Mouse (Mus musculus) neural tube, embryonic 11.5 days (tissue): ENCODE measurements around the gene Mpz. TPM values are rescaled to one million over a fixed set of nuclear protein-coding genes. Genes with fewer than 3 reads are reported as not detected.

Experiments used
- ATAC-seq: fragments of 200-750 bp; cut with Nextera tagmentation; 2 replicates; pipeline ENCODE4 v1.8.0; 2017; ENCODE audit warnings: moderate number of reproducible peaks, mild to moderate bottlenecking, moderate TSS enrichment, moderate library complexity; ENCODE audit not compliant: insufficient read depth, low FRiP score, low TSS enrichment
- DNase-seq: peaks from one replicate; pipeline ENCODE4 v3.0.0-alpha.2; 2015; ENCODE audit warnings: low spot score
- H3K27ac ChIP-seq: fragments of 300-500 bp; sonication (generic); 2 replicates; pipeline ENCODE4 v1.5.1; 2014; ENCODE audit warnings: low read depth, mild to moderate bottlenecking, low read length
- H3K27me3 ChIP-seq: fragments of 300-500 bp; sonication (generic); 2 replicates; pipeline ENCODE4 v1.6.1; 2014; ENCODE audit warnings: mild to moderate bottlenecking, low read length, mixed read lengths; ENCODE audit not compliant: control insufficient read depth, insufficient read depth
- H3K36me3 ChIP-seq: fragments of 300-500 bp; sonication (generic); 2 replicates; pipeline ENCODE4 v1.6.1; 2014; ENCODE audit warnings: mild to moderate bottlenecking, low read length, moderate library complexity, mixed read lengths; ENCODE audit not compliant: control insufficient read depth, insufficient read depth
- H3K4me1 ChIP-seq: fragments of 300-500 bp; sonication (generic); 2 replicates; pipeline ENCODE4 v1.6.1; 2014; ENCODE audit warnings: low read length, mixed read lengths; ENCODE audit not compliant: control insufficient read depth, insufficient read depth
- H3K4me2 ChIP-seq: fragments of 300-500 bp; sonication (generic); 2 replicates; pipeline ENCODE4 v1.6.1; 2014; ENCODE audit warnings: low read depth, mild to moderate bottlenecking, moderate library complexity
- H3K4me3 ChIP-seq: fragments of 300-500 bp; sonication (generic); 2 replicates; pipeline ENCODE4 v1.5.1; 2014; ENCODE audit warnings: low read depth, low read length
- H3K9ac ChIP-seq: fragments of 300-500 bp; sonication (generic); 2 replicates; pipeline ENCODE4 v1.6.1; 2014; ENCODE audit warnings: mild to moderate bottlenecking, low read length
- H3K9me3 ChIP-seq: fragments of 300-500 bp; sonication (generic); 2 replicates; pipeline ENCODE4 v1.6.1; 2016; ENCODE audit warnings: low read length; ENCODE audit not compliant: control insufficient read depth
- WGBS: fragments of 180-500 bp; shearing (Covaris S2); extraction: QIAGEN DNeasy Blood & Tissue Kit; methylation state at CpG from one replicate; pipeline ENCODE4 v1.1.7; 2014; 5-methylcytosine and 5-hydroxymethylcytosine counted together
- polyA plus RNA-seq: library from polyadenylated mRNA; unstranded; fragments of >200 nt; fragmentation: Nextera tagmentation; extraction: Ambion mirVana; gene quantifications from 2 replicates; pipeline ENCODE4 v1.2.1, GENCODE M21; 2014

Mpz gene
- polyA plus RNA-seq, 1 experiment from 2014 or later: 4.2 TPM

- H3K27me3 ChIP-seq: no peaks in the 10 kb centered on the region
- H3K9me3 ChIP-seq: no peaks in the 10 kb centered on the region
- under 1% methylated on average over 38 of the region's 38 CpGs for WGBS
- peak overlapping the region; percentile 64; the same call in 1 of the 2 replicates for H3K27ac ChIP-seq
- peak overlapping the region; percentile 44 for H3K4me3 ChIP-seq
- peak; percentile 96 for DNase-seq
- no peaks in the 10 kb centered on the region for H3K36me3 ChIP-seq
- H3K4me2 ChIP-seq: peak overlapping the region; percentile 52
- H3K4me1 ChIP-seq: peaks cover 3% of the 10 kb centered on the region; the same call in 1 of the 2 replicates
- peak overlapping the region; percentile 67 for H3K9ac ChIP-seq
- peak; percentile 85 for ATAC-seq
These were observed 39.3 kb upstream of the Mpz start for GRCm38 (mm10) chr1:171111020-171111780.

GRCm38 (mm10) chr1:171111781-171112575 lies 38.5 kb upstream of the Mpz start:
- H3K9ac ChIP-seq: 0 out of 2 replicates have a peak overlapping the region, but pooled peaks have one; percentile 20
- no peak overlapping the region for H3K27ac ChIP-seq
- ATAC-seq: no peak
- no peaks in the 10 kb centered on the region for H3K27me3 ChIP-seq
- H3K4me1 ChIP-seq: peaks cover 3% of the 10 kb centered on the region; the same call in 1 of the 2 replicates
- peak overlapping the region; percentile 44 for H3K4me3 ChIP-seq
- peak overlapping the region; percentile 52 for H3K4me2 ChIP-seq
- WGBS: 5% methylated on average over 15 of the region's 15 CpGs
- no peaks in the 10 kb centered on the region for H3K9me3 ChIP-seq
- DNase-seq: no peak
- H3K36me3 ChIP-seq: no peaks in the 10 kb centered on the region

GRCm38 (mm10) chr1:171112986-171113385 lies 37.5 kb upstream of the Mpz start:
- Histone ChIP-seq H3K4me3 (no peak overlapping the region), H3K9me3 (no peaks in the 10 kb centered on the region), H3K9ac (no peak overlapping the region), H3K4me1 (peaks cover 3% of the 10 kb centered on the region; the same call in 1 of the 2 replicates), H3K27me3 (no peaks in the 10 kb centered on the region), H3K36me3 (no peaks in the 10 kb centered on the region), H3K27ac (no peak overlapping the region), H3K4me2 (no peak overlapping the region)
- no peak for ATAC-seq
- WGBS: 79% methylated on average over 4 of the region's 4 CpGs
- DNase-seq: no peak

- 0 out of 2 replicates have a peak within 1 kb of the TSS, but pooled peaks have one; percentile 21 for H3K27ac ChIP-seq
- peak within 1 kb of the TSS; percentile 68 for H3K4me2 ChIP-seq
- WGBS: under 1% methylated on average over 24 of the region's 24 CpGs
- H3K9me3 ChIP-seq: no peaks in the 10 kb centered on the region
- DNase-seq (peak; percentile 74), ATAC-seq (peak; percentile 32)
- no peaks in the 10 kb centered on the region for H3K36me3 ChIP-seq
- H3K4me3 ChIP-seq: peak within 1 kb of the TSS; percentile 39
- H3K9ac ChIP-seq: peak within 1 kb of the TSS; percentile 58
- H3K27me3 ChIP-seq: no peaks in the 10 kb centered on the region
- peaks cover 3% of the 10 kb centered on the region; the same call in 1 of the 2 replicates for H3K4me1 ChIP-seq
These were observed 36.6 kb upstream of the Mpz start, which contains the start of gene Cfap126 for GRCm38 (mm10) chr1:171113873-171114299. Gene Cfap126 (plus strand): TSS chr1:171113918.

- 77% methylated on average over 4 of the region's 4 CpGs for WGBS
- no peak for ATAC-seq
- Histone ChIP-seq H3K4me2 (no peak overlapping the region), H3K9ac (no peak overlapping the region), H3K4me3 (no peak overlapping the region), H3K4me1 (no peaks in the 10 kb centered on the region), H3K9me3 (no peaks in the 10 kb centered on the region), H3K27ac (no peak overlapping the region), H3K27me3 (no peaks in the 10 kb centered on the region), H3K36me3 (no peaks in the 10 kb centered on the region)
- no peak for DNase-seq
These were observed 34.2 kb upstream of the Mpz start for GRCm38 (mm10) chr1:171116280-171116679.

- no peak overlapping the region for H3K4me3 ChIP-seq
- DNase-seq (peak; percentile 65), ATAC-seq (no peak)
- 16% methylated on average over 4 of the region's 4 CpGs for WGBS
- H3K9me3 ChIP-seq: no peaks in the 10 kb centered on the region
- no peaks in the 10 kb centered on the region for H3K36me3 ChIP-seq
- no peaks in the 10 kb centered on the region for H3K4me1 ChIP-seq
- no peak overlapping the region for H3K27ac ChIP-seq
- no peak overlapping the region for H3K9ac ChIP-seq
- H3K4me2 ChIP-seq: no peak overlapping the region
- H3K27me3 ChIP-seq: no peaks in the 10 kb centered on the region
These were observed 32.2 kb upstream of the Mpz start for GRCm38 (mm10) chr1:171118269-171118684.

GRCm38 (mm10) chr1:171118996-171119395 lies 31.5 kb upstream of the Mpz start:
- no peak overlapping the region for H3K4me2 ChIP-seq
- H3K4me3 ChIP-seq: no peak overlapping the region
- no peaks in the 10 kb centered on the region for H3K4me1 ChIP-seq
- WGBS: 91% methylated on average over 5 of the region's 5 CpGs
- no peaks in the 10 kb centered on the region for H3K9me3 ChIP-seq
- no peak overlapping the region for H3K27ac ChIP-seq
- no peak overlapping the region for H3K9ac ChIP-seq
- no peaks in the 10 kb centered on the region for H3K27me3 ChIP-seq
- ATAC-seq (no peak), DNase-seq (no peak)
- no peaks in the 10 kb centered on the region for H3K36me3 ChIP-seq

- Histone ChIP-seq H3K9me3 (no peaks in the 10 kb centered on the region), H3K4me3 (no peak overlapping the region), H3K27me3 (no peaks in the 10 kb centered on the region), H3K9ac (no peak overlapping the region), H3K36me3 (no peaks in the 10 kb centered on the region), H3K4me1 (no peaks in the 10 kb centered on the region), H3K4me2 (no peak overlapping the region), H3K27ac (no peak overlapping the region)
- ATAC-seq: no peak
- DNase-seq: no peak
- WGBS: 89% methylated on average over 14 of the region's 14 CpGs
These were observed 31.1 kb upstream of the Mpz start for GRCm38 (mm10) chr1:171119405-171119804.
